Mouse (Mus musculus): ENCODE results near the gene Eva1a. TPM values are rescaled to one million over a fixed set of nuclear protein-coding genes. Genes with fewer than 3 reads are reported as not detected.

Gene Eva1a
- 2.0 and 3.0 TPM in 2 replicates for polyA plus RNA-seq (2016; fragmentation: Nextera tagmentation; extraction: Ambion mirVana)

- H3K27ac ChIP-seq, result no peak within 1 kb of the TSS
- H3K4me3 ChIP-seq (replicated peaks), result peak within 1 kb of the TSS; percentile 54
- H3K9me3 ChIP-seq, result no peaks in the 10 kb centered on the region
- WGBS, result 15% methylated on average over 11 of the region's 11 CpGs
- peaks cover 59% of the 10 kb centered on the region for H3K27me3 ChIP-seq
- peak within 1 kb of the TSS; percentile 57 for H3K9ac ChIP-seq
- peak; percentile 10; the same call in 1 of the 2 replicates for ATAC-seq (ENCODE audit: low FRiP score)
- peaks cover 20% of the 10 kb centered on the region for H3K4me1 ChIP-seq
- no peaks in the 10 kb centered on the region for H3K36me3 ChIP-seq (replicated peaks)
- peak within 1 kb of the TSS; percentile 95 for H3K4me2 ChIP-seq
These were observed at the start of gene Eva1a for GRCm38 (mm10) chr6:82040834-82041487. Gene Eva1a (plus strand): TSS chr6:82041043.

DNA sequence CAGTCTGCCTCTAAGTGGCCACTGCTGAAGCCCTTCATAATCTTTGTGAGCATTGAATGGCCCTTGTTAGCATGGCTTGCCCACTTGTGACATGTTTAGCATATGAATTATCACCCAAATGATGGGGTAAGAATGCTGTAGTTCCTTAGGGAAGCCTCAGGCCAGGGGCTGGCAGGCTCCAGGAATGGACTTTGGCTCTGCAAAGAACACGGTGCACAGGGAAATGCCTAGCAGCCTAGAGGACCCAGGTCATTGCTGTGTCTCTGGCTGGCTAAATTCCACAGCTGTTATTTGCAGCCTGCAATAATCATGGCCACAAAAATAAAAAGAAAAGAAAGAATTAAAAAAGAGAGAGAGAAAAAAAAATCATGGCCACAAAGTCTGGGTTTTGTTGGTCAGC lies 28.5 kb upstream of the Eva1a start:
- 42% methylated on average over 1 of the region's 1 CpGs for WGBS
- Histone ChIP-seq H3K36me3 (replicated peaks) (no peaks in the 10 kb centered on the region), H3K9ac (no peak overlapping the region), H3K4me2 (no peak overlapping the region), H3K27ac (no peak overlapping the region), H3K9me3 (no peaks in the 10 kb centered on the region), H3K4me1 (peaks cover 3% of the 10 kb centered on the region; the same call in 1 of the 2 replicates), H3K4me3 (replicated peaks) (no peak overlapping the region), H3K27me3 (no peaks in the 10 kb centered on the region)
- ATAC-seq (ENCODE audit: low FRiP score), result no peak

GRCm38 (mm10) chr6:82021074-82021473 lies 19.8 kb upstream of the Eva1a start:
- no peak for ATAC-seq (ENCODE audit: low FRiP score)
- no peak overlapping the region for H3K4me2 ChIP-seq
- WGBS, result 90% methylated on average over 5 of the region's 5 CpGs
- no peaks in the 10 kb centered on the region for H3K4me1 ChIP-seq
- H3K9me3 ChIP-seq, result no peaks in the 10 kb centered on the region
- H3K4me3 ChIP-seq (replicated peaks), result no peak overlapping the region
- H3K27me3 ChIP-seq, result no peaks in the 10 kb centered on the region
- no peak overlapping the region for H3K9ac ChIP-seq
- H3K36me3 ChIP-seq (replicated peaks), result no peaks in the 10 kb centered on the region
- H3K27ac ChIP-seq, result no peak overlapping the region

- Histone ChIP-seq H3K9ac (no peak overlapping the region), H3K27ac (no peak overlapping the region), H3K4me2 (no peak overlapping the region), H3K4me1 (no peaks in the 10 kb centered on the region), H3K27me3 (no peaks in the 10 kb centered on the region), H3K36me3 (replicated peaks) (no peaks in the 10 kb centered on the region), H3K4me3 (replicated peaks) (no peak overlapping the region), H3K9me3 (no peaks in the 10 kb centered on the region)
- no peak for ATAC-seq (ENCODE audit: low FRiP score)
- WGBS, result 86% methylated on average over 5 of the region's 5 CpGs
These were observed 19.3 kb upstream of the Eva1a start for GRCm38 (mm10) chr6:82021494-82021893.

GRCm38 (mm10) chr6:82029611-82030510 lies 11.0 kb upstream of the Eva1a start:
- Histone ChIP-seq H3K9me3 (no peaks in the 10 kb centered on the region), H3K36me3 (replicated peaks) (no peaks in the 10 kb centered on the region), H3K27ac (no peak overlapping the region), H3K4me2 (no peak overlapping the region), H3K27me3 (peaks cover 7% of the 10 kb centered on the region; the same call in 1 of the 2 replicates), H3K4me1 (peaks cover 13% of the 10 kb centered on the region), H3K9ac (no peak overlapping the region), H3K4me3 (replicated peaks) (no peak overlapping the region)
- ATAC-seq (ENCODE audit: low FRiP score), result no peak
- WGBS, result 25% methylated on average over 19 of the region's 19 CpGs

- H3K9me3 ChIP-seq, result no peaks in the 10 kb centered on the region
- no peak for ATAC-seq (ENCODE audit: low FRiP score)
- H3K27ac ChIP-seq, result no peak overlapping the region
- H3K4me3 ChIP-seq (replicated peaks), result no peak overlapping the region
- H3K4me1 ChIP-seq, result peaks cover 13% of the 10 kb centered on the region
- no peak overlapping the region for H3K9ac ChIP-seq
- H3K36me3 ChIP-seq (replicated peaks), result no peaks in the 10 kb centered on the region
- WGBS, result 67% methylated on average over 8 of the region's 8 CpGs
- no peak overlapping the region for H3K4me2 ChIP-seq
- H3K27me3 ChIP-seq, result peaks cover 7% of the 10 kb centered on the region; the same call in 1 of the 2 replicates
These were observed 10.3 kb upstream of the Eva1a start for GRCm38 (mm10) chr6:82030511-82030884.

DNA sequence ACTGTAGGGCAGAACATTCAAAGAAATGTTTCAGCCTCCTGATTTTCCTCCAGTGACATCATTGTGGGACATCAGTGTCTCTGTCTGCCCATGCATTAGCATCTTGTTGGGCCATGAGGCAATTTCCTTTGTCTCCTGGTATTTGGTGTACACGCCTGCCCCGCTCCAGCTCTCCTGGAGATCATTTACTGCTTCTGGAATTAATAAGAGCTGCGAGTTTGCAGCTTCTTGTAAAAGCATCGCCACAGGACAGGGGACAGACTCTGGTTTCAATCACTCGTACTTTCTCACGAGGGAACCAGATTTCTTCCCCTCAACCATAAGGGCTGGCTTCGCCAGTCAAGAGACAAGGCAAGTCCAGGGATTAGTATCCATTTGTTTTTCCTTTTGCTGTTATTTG lies 3.6 kb upstream of the Eva1a start:
- no peak overlapping the region for H3K4me2 ChIP-seq
- H3K4me1 ChIP-seq, result peaks cover 11% of the 10 kb centered on the region
- no peak for ATAC-seq (ENCODE audit: low FRiP score)
- H3K4me3 ChIP-seq (replicated peaks), result no peak overlapping the region
- WGBS, result 73% methylated on average over 7 of the region's 7 CpGs
- peaks cover 35% of the 10 kb centered on the region for H3K27me3 ChIP-seq
- no peaks in the 10 kb centered on the region for H3K36me3 ChIP-seq (replicated peaks)
- no peaks in the 10 kb centered on the region for H3K9me3 ChIP-seq
- H3K27ac ChIP-seq, result no peak overlapping the region
- H3K9ac ChIP-seq, result no peak overlapping the region

DNA sequence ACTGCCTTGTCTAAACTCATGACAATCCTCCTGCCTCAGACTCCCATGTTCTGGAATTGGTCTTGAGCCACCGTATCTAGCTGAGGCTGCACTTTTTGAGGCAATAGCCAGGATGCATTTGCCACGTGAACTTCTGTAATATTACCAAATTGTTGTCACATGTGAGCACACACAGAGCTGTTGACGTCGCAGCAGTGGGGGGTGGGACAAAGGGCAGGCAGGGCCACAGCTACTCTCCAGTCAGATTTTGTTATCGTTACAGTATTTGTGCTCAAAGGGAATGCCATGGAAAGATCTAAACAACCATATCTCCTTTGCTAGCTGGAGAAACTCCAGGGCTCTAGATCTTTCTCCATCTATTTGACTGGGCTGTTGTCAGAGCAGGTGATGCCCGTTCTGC lies 1.6 kb upstream of the Eva1a start:
- peaks cover 51% of the 10 kb centered on the region for H3K27me3 ChIP-seq
- ATAC-seq (ENCODE audit: low FRiP score), result no peak

GRCm38 (mm10) chr6:82039968-82040367 lies 875 bp upstream of the Eva1a start:
- Histone ChIP-seq H3K9ac (no peak overlapping the region), H3K36me3 (replicated peaks) (no peaks in the 10 kb centered on the region), H3K27ac (no peak overlapping the region), H3K4me2 (no peak overlapping the region), H3K4me3 (replicated peaks) (no peak overlapping the region), H3K27me3 (peaks cover 56% of the 10 kb centered on the region), H3K9me3 (no peaks in the 10 kb centered on the region), H3K4me1 (peaks cover 20% of the 10 kb centered on the region)
- ATAC-seq (ENCODE audit: low FRiP score), result no peak
- WGBS, result 79% methylated on average over 7 of the region's 7 CpGs

More for the DNA sequence above, 1.6 kb upstream of the Eva1a start:
- no peak overlapping the region for H3K4me2 ChIP-seq
- H3K4me3 ChIP-seq (replicated peaks), result no peak overlapping the region
- no peaks in the 10 kb centered on the region for H3K9me3 ChIP-seq
- WGBS, result 84% methylated on average over 6 of the region's 6 CpGs
- no peak overlapping the region for H3K27ac ChIP-seq
- H3K9ac ChIP-seq, result no peak overlapping the region
- peaks cover 20% of the 10 kb centered on the region for H3K4me1 ChIP-seq
- no peaks in the 10 kb centered on the region for H3K36me3 ChIP-seq (replicated peaks)

- Histone ChIP-seq H3K4me1 (peaks cover 20% of the 10 kb centered on the region), H3K36me3 (replicated peaks) (no peaks in the 10 kb centered on the region), H3K9ac (peak overlapping the region; percentile 57), H3K4me3 (replicated peaks) (peak overlapping the region; percentile 54), H3K4me2 (peak overlapping the region; percentile 95), H3K27me3 (peaks cover 59% of the 10 kb centered on the region), H3K27ac (no peak overlapping the region), H3K9me3 (no peaks in the 10 kb centered on the region)
- under 1% methylated on average over 49 of the region's 50 CpGs for WGBS
- ATAC-seq (ENCODE audit: low FRiP score), result peak; percentile 74
These were observed 849 bp downstream of the Eva1a start for GRCm38 (mm10) chr6:82041488-82042295.

DNA sequence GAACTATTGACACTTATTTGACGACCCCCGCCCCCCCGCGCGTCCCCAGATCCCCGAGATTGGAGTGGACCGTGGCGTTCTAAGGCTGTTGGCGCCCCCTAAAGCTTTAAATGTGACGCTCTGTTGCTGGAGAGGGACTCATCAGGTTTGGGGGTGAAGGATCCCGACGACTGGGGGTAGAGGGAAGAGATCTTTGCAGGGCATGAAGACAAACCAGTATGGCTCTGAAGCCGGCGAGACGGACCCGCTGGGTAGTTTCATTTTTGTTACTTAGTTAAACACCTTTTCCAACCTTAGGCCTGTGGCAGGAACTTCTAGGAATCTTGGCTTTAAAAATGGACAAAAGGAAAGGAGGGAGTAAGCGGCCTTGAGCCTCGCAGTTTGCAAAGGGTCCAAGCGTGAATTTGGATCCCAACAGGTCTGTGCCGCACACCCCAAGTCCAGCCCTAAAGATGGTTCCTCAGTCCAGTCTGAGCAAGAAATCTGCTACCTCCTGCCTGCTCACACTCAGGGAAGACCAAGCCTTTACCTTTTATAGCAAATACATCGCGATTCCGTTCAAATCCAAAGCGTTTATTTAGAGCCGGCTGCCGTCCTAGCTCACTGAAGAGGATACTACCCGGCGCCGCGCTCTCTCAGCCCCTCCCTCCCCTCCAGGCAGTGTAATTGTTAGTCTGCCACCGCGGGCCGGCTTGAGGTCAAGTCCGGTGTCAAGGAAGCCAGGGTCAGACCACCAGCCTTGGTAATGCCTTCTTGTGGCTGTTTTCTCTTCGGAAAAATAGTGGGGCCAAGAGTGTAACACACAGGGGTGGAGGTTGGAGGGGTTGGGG lies 1.7 kb downstream of the Eva1a start:
- H3K9ac ChIP-seq, result peak overlapping the region; percentile 57
- peaks cover 59% of the 10 kb centered on the region for H3K27me3 ChIP-seq

More for the DNA sequence above, 1.7 kb downstream of the Eva1a start:
- WGBS, result under 1% methylated on average over 35 of the region's 35 CpGs
- Histone ChIP-seq H3K9me3 (no peaks in the 10 kb centered on the region), H3K4me2 (peak overlapping the region; percentile 95), H3K4me3 (replicated peaks) (peak overlapping the region; percentile 54), H3K4me1 (peaks cover 20% of the 10 kb centered on the region), H3K27ac (no peak overlapping the region), H3K36me3 (replicated peaks) (no peaks in the 10 kb centered on the region)
- peak; percentile 65 for ATAC-seq (ENCODE audit: low FRiP score)
